Mouse (Mus musculus): ENCODE data around the gene Rgs3. TPM values are rescaled to one million over a fixed set of nuclear protein-coding genes. Genes with fewer than 3 reads are reported as not detected.

Rgs3 gene
- total and polyA plus RNA-seq, 3 experiments: not detected

- peaks cover 18 to 27% of the 10 kb centered on the region in 2 experiments for H3K4me1 ChIP-seq (ENCODE audit: control insufficient read depth in 1 of 2, insufficient read depth in 2 of 2, low read length in 2 of 2)
- H3K27ac ChIP-seq (ENCODE audit: control insufficient read depth, low read depth, low read length): peak within 1 kb of the TSS; percentile 96
- TF ChIP-seq SIN3A (IDR thresholded peaks at IDR 0.05; ENCODE audit: low read length) (no peak), GATA1 (IDR thresholded peaks at IDR 0.05; ENCODE audit: low read depth, low read length) (no peak), TAL1 (IDR thresholded peaks at IDR 0.05; ENCODE audit: low read length) (no peak), ZKSCAN1 (IDR thresholded peaks at IDR 0.05; ENCODE audit: low read depth, low read length) (no peak), POLR2A (IDR thresholded peaks at IDR 0.05; ENCODE audit: control insufficient read depth in 1 of 2, insufficient read depth in 1 of 2, low read depth in 1 of 2, low read length in 2 of 2, poor library complexity in 1 of 2) (no peak), TBP (IDR thresholded peaks at IDR 0.05; ENCODE audit: low read depth, low read length) (no peak), MEF2A (IDR thresholded peaks at IDR 0.05; ENCODE audit: extremely low read depth, insufficient replicate concordance, low read depth, low read length, poor library complexity, severe bottlenecking) (no peak), NELFE (IDR thresholded peaks at IDR 0.05; ENCODE audit: low read depth, low read length) (no peak), USF2 (IDR thresholded peaks at IDR 0.05; ENCODE audit: borderline replicate concordance in 1 of 2, insufficient read depth in 1 of 2, low read depth in 1 of 2, low read length in 2 of 2) (no peak), JUND (IDR thresholded peaks at IDR 0.05; ENCODE audit: low read depth, low read length) (no peak), ZC3H11A (IDR thresholded peaks at IDR 0.05; ENCODE audit: low read depth, low read length) (no peak), ZNF384 (IDR thresholded peaks at IDR 0.05; ENCODE audit: low read depth, low read length) (no peak), UBTF (IDR thresholded peaks at IDR 0.05; ENCODE audit: borderline replicate concordance, insufficient read depth, low read depth, low read length) (no peak), USF1 (IDR thresholded peaks at IDR 0.05; ENCODE audit: low read depth, low read length) (no peak), ETS1 (IDR thresholded peaks at IDR 0.05; ENCODE audit: low read depth, low read length) (no peak), MXI1 (IDR thresholded peaks at IDR 0.05; ENCODE audit: low read depth, low read length) (no peak), NRF1 (IDR thresholded peaks at IDR 0.05; ENCODE audit: insufficient read depth, low read depth, low read length, poor library complexity, severe bottlenecking) (no peak)
- peak within 1 kb of the TSS; percentile 60 to 98 for H3K4me3 ChIP-seq (ENCODE audit: control insufficient read depth in 1 of 2, insufficient read depth in 1 of 2, low read depth in 2 of 2, low read length in 2 of 2)
- H3K79me2 ChIP-seq (ENCODE audit: control insufficient read depth, insufficient read depth, low read length, poor library complexity): peaks cover 16% of the 10 kb centered on the region
- peaks cover 0 to 32% of the 10 kb centered on the region in 2 experiments; a peak in 2 of 4 replicates for H3K36me3 ChIP-seq (ENCODE audit: control insufficient read depth in 1 of 2, insufficient read depth in 2 of 2, low read length in 2 of 2)
- H3K9ac ChIP-seq (ENCODE audit: control insufficient read depth, low read depth, low read length, poor library complexity, severe bottlenecking): peak within 1 kb of the TSS; percentile 96
- no peaks in the 10 kb centered on the region for H3K27me3 ChIP-seq (ENCODE audit: control insufficient read depth in 1 of 2, insufficient read depth in 2 of 2, low read length in 2 of 2)
- DNase-seq (ENCODE audit: low read depth, low spot score): peak; percentile 98
- H3K9me3 ChIP-seq (replicated peaks; ENCODE audit: insufficient read depth, low read length): no peaks in the 10 kb centered on the region
These were observed 34.8 kb upstream of the Rgs3 start, which contains the start of the genes Pole3 and 4933430I17Rik for GRCm38 (mm10) chr4:62524651-62525488. TSS of gene Pole3 (minus strand) at chr4:62525068. TSS of gene 4933430I17Rik (plus strand) at chr4:62525369.

GRCm38 (mm10) chr4:62525489-62525811, 34.2 kb upstream of the Rgs3 start:
- H3K9ac ChIP-seq (ENCODE audit: control insufficient read depth, low read depth, low read length, poor library complexity, severe bottlenecking): no peak overlapping the region
- H3K79me2 ChIP-seq (ENCODE audit: control insufficient read depth, insufficient read depth, low read length, poor library complexity): peaks cover 13% of the 10 kb centered on the region
- DNase-seq (ENCODE audit: low read depth, low spot score): no peak
- H3K27ac ChIP-seq (ENCODE audit: control insufficient read depth, low read depth, low read length): no peak overlapping the region
- peak overlapping the region; percentile 34 to 35 for H3K4me3 ChIP-seq (ENCODE audit: control insufficient read depth in 1 of 2, insufficient read depth in 1 of 2, low read depth in 2 of 2, low read length in 2 of 2)
- TF ChIP-seq ZC3H11A (IDR thresholded peaks at IDR 0.05; ENCODE audit: low read depth, low read length): no peak
- no peak for TF ChIP-seq CHD2 (IDR thresholded peaks at IDR 0.05; ENCODE audit: low read length)
- no peak for TF ChIP-seq ETS1 (IDR thresholded peaks at IDR 0.05; ENCODE audit: low read depth, low read length)
- TF ChIP-seq MYB (IDR thresholded peaks at IDR 0.05; ENCODE audit: low read depth, low read length): no peak
- TF ChIP-seq TBP (IDR thresholded peaks at IDR 0.05; ENCODE audit: low read depth, low read length): no peak
- no peak for TF ChIP-seq ZKSCAN1 (IDR thresholded peaks at IDR 0.05; ENCODE audit: low read depth, low read length)
- TF ChIP-seq MAZ (IDR thresholded peaks at IDR 0.05; ENCODE audit: low read depth, low read length): no peak
- TF ChIP-seq CHD1 (IDR thresholded peaks at IDR 0.05; ENCODE audit: low read depth, low read length): no peak
- no peak for TF ChIP-seq JUND (IDR thresholded peaks at IDR 0.05; ENCODE audit: low read depth, low read length)
- TF ChIP-seq SIN3A (IDR thresholded peaks at IDR 0.05; ENCODE audit: low read length): no peak
- no peak for TF ChIP-seq EP300 (IDR thresholded peaks at IDR 0.05; ENCODE audit: low read depth in 1 of 2, low read length in 2 of 2)
- TF ChIP-seq NELFE (IDR thresholded peaks at IDR 0.05; ENCODE audit: low read depth, low read length): no peak
- peaks cover 0 to 29% of the 10 kb centered on the region in 2 experiments; a peak in 2 of 4 replicates for H3K36me3 ChIP-seq (ENCODE audit: control insufficient read depth in 1 of 2, insufficient read depth in 2 of 2, low read length in 2 of 2)
- H3K9me3 ChIP-seq (replicated peaks; ENCODE audit: insufficient read depth, low read length): no peaks in the 10 kb centered on the region
- no peaks in the 10 kb centered on the region for H3K27me3 ChIP-seq (ENCODE audit: control insufficient read depth in 1 of 2, insufficient read depth in 2 of 2, low read length in 2 of 2)
- H3K4me1 ChIP-seq (ENCODE audit: control insufficient read depth in 1 of 2, insufficient read depth in 2 of 2, low read length in 2 of 2): peaks cover 14 to 26% of the 10 kb centered on the region in 2 experiments
